Mouse (Mus musculus) lung, postnatal 10 days (tissue): ENCODE results near the gene Cyp3a44.
"Not testable (repeated sequence)": the region's sequence is repeated elsewhere in the genome, so short reads cannot be mapped to it uniquely, and the experiment has no call there.

ENCODE experiments used
- DNase-seq: peaks from one replicate; pipeline ENCODE4 v3.0.0; 2021

Gene Cyp3a44

GRCm38 (mm10) chr5:145805796-145806195, at the start of gene Cyp3a44:
Gene Cyp3a44 (minus strand): TSS chr5:145805874.
- not testable (repeated sequence) for DNase-seq

GRCm38 (mm10) chr5:145800229-145800628, 5.4 kb downstream of the Cyp3a44 start:
- not testable (repeated sequence) for DNase-seq

- not testable (repeated sequence) for DNase-seq
Measured at GRCm38 (mm10) chr5:145793232-145793631, 12.4 kb downstream of the Cyp3a44 start.

- DNase-seq, result not testable (repeated sequence)
Measured at GRCm38 (mm10) chr5:145737512-145737911, 68.2 kb downstream of the Cyp3a44 start.
